In the genomic region with DNA sequence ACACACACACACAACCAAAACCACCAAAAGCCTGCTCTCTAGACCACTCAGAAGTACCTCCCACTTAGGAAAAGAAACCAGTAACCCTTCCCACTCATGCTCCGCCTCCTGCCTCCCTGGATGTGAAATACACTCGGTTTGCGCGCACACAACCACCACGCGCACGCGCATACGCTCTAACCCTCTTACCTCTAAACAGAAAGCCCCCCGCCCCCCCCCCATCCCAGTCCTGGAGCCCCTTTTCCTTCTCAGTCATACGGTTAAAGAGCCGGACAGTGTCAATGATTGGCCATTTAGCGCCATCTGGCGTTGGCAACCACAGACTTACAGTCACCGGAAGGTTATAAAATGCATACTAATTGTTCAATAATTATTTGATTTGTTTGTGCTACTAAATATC, we compare ENCODE assay signal across 9 mouse cellular contexts. TPM values are rescaled to one million over a fixed set of nuclear protein-coding genes. Genes with fewer than 3 reads are reported as not detected.
A peak's percentile ranks its signal among the peaks of the same experiment; 100 is the strongest.
DNase-seq lines count a peak whose midpoint lies in the region; ATAC-seq and TF ChIP-seq lines count a peak whose summit lies in the region.
"Had no signal": no experiment of that assay in that cellular context is flagged by ENCODE, and none has a peak within 500 bp of the region (broad histone marks: within the 10 kb centered on the region; RNA-seq: fewer than 3 reads in every experiment).

No protein-coding gene starts in this region.

- peak; percentile 72 for TF ChIP-seq CTCF in midbrain, postnatal 0 days (IDR thresholded peaks at IDR 0.05)

- H3K4me2 ChIP-seq in embryonic facial prominence, embryonic 12.5 days (replicated peaks) = peak overlapping the region; percentile 86
- peak overlapping the region; percentile 64 for H3K4me2 ChIP-seq in hindbrain, embryonic 12.5 days (replicated peaks)
- H3K4me2 ChIP-seq in liver, embryonic 11.5 days = peak overlapping the region; percentile 95
- peak overlapping the region; percentile 91 for H3K4me2 ChIP-seq in midbrain, postnatal 0 days (ENCODE audit: low read depth, low read length, poor library complexity, severe bottlenecking)

- ATAC-seq in embryonic facial prominence, embryonic 12.5 days (ENCODE audit: insufficient number of reproducible peaks, insufficient read depth, low FRiP score, low TSS enrichment) = 0 out of 2 replicates have a peak, but pooled peaks have one; percentile 4
- peak; percentile 38; the same call in 1 of the 2 replicates for ATAC-seq in hindbrain, embryonic 12.5 days (ENCODE audit: low FRiP score)
- 0 out of 2 replicates have a peak, but pooled peaks have one; percentile 11 for ATAC-seq in liver, embryonic 11.5 days (replicated peaks; ENCODE audit: low FRiP score)
- no peak for ATAC-seq in midbrain, postnatal 0 days (ENCODE audit: low FRiP score)

- H3K9ac ChIP-seq in embryonic facial prominence, embryonic 12.5 days = no peak overlapping the region
- no peak overlapping the region for H3K9ac ChIP-seq in hindbrain, embryonic 12.5 days
- H3K9ac ChIP-seq in liver, embryonic 11.5 days (ENCODE audit: low read depth, low read length) = no peak overlapping the region
- no peak overlapping the region for H3K9ac ChIP-seq in midbrain, postnatal 0 days (replicated peaks; ENCODE audit: low read length, poor library complexity, severe bottlenecking)

- no peaks in the 10 kb centered on the region for H3K9me3 ChIP-seq in embryonic facial prominence, embryonic 12.5 days
- no peaks in the 10 kb centered on the region for H3K9me3 ChIP-seq in hindbrain, embryonic 12.5 days (replicated peaks)
- no peaks in the 10 kb centered on the region for H3K9me3 ChIP-seq in liver, embryonic 11.5 days (ENCODE audit: control insufficient read depth, low read length)
- H3K9me3 ChIP-seq in midbrain, postnatal 0 days (ENCODE audit: low read length) = no peaks in the 10 kb centered on the region

- 2% methylated on average over 15 of the region's 15 CpGs for WGBS in embryonic facial prominence, embryonic 12.5 days
- WGBS in hindbrain, embryonic 12.5 days = 2% methylated on average over 15 of the region's 15 CpGs
- WGBS in liver, embryonic 11.5 days = 2% methylated on average over 15 of the region's 15 CpGs
- WGBS in midbrain, postnatal 0 days = 2% methylated on average over 15 of the region's 15 CpGs

- DNase-seq in layer of hippocampus, adult 11-12 months (ENCODE audit: low spot score) = peak; percentile 51
- DNase-seq in layer of hippocampus, adult 9-10 months (ENCODE audit: low spot score) = no peak
- DNase-seq in MN1 (ENCODE audit: low spot score) = peak; percentile 77
- DNase-seq in liver, embryonic 11.5 days (ENCODE audit: low spot score) = no peak
- peak; percentile 78 for DNase-seq in midbrain, postnatal 0 days (ENCODE audit: low spot score)
- no peak for DNase-seq in frontal cortex, postnatal 10 days (ENCODE audit: low spot score in 2 of 2)

- no peaks in the 10 kb centered on the region for H3K36me3 ChIP-seq in embryonic facial prominence, embryonic 12.5 days
- H3K36me3 ChIP-seq in hindbrain, embryonic 12.5 days = no peaks in the 10 kb centered on the region
- H3K36me3 ChIP-seq in liver, embryonic 11.5 days (ENCODE audit: control insufficient read depth, insufficient read depth, low read length) = no peaks in the 10 kb centered on the region
- H3K36me3 ChIP-seq in midbrain, postnatal 0 days (ENCODE audit: insufficient read depth, low read length) = no peaks in the 10 kb centered on the region

- peaks cover 29% of the 10 kb centered on the region for H3K4me1 ChIP-seq in embryonic facial prominence, embryonic 12.5 days
- H3K4me1 ChIP-seq in hindbrain, embryonic 12.5 days = peaks cover 46% of the 10 kb centered on the region
- peaks cover 39% of the 10 kb centered on the region for H3K4me1 ChIP-seq in liver, embryonic 11.5 days (replicated peaks; ENCODE audit: control insufficient read depth, insufficient read depth, low read length)
- H3K4me1 ChIP-seq in midbrain, postnatal 0 days (ENCODE audit: insufficient read depth, low read length) = peaks cover 8% of the 10 kb centered on the region

- peak overlapping the region; percentile 97 for H3K27ac ChIP-seq in embryonic facial prominence, embryonic 12.5 days
- peak overlapping the region; percentile 87; the same call in 1 of the 2 replicates for H3K27ac ChIP-seq in hindbrain, embryonic 12.5 days
- H3K27ac ChIP-seq in liver, embryonic 11.5 days (ENCODE audit: low read depth, low read length) = no peak overlapping the region
- H3K27ac ChIP-seq in midbrain, postnatal 0 days (ENCODE audit: low read depth, low read length) = no peak overlapping the region

- H3K4me3 ChIP-seq in embryonic facial prominence, embryonic 12.5 days = peak overlapping the region; percentile 59
- H3K4me3 ChIP-seq in hindbrain, embryonic 12.5 days = peak overlapping the region; percentile 10; the same call in 1 of the 2 replicates
- peak overlapping the region; percentile 52 for H3K4me3 ChIP-seq in liver, embryonic 11.5 days (ENCODE audit: low read depth, low read length)
- H3K4me3 ChIP-seq in midbrain, postnatal 0 days (ENCODE audit: low read depth, low read length) = peak overlapping the region; percentile 45; the same call in 1 of the 2 replicates

- peaks cover 10% of the 10 kb centered on the region for H3K27me3 ChIP-seq in embryonic facial prominence, embryonic 12.5 days
- H3K27me3 ChIP-seq in hindbrain, embryonic 12.5 days = peaks cover 36% of the 10 kb centered on the region
- H3K27me3 ChIP-seq in liver, embryonic 11.5 days (replicated peaks; ENCODE audit: control insufficient read depth, insufficient read depth, low read length) = peaks cover 41% of the 10 kb centered on the region
- H3K27me3 ChIP-seq in midbrain, postnatal 0 days (ENCODE audit: insufficient read depth, low read length) = peaks cover 23% of the 10 kb centered on the region

RNA-seq across cellular contexts. Expression of gene Cd248, which starts 5.2 kb away (rescaled TPM):
- 54.4 and 64.3 TPM in 2 replicates for polyA plus RNA-seq in embryonic facial prominence, embryonic 12.5 days (2016; fragmentation: Nextera tagmentation; extraction: Ambion mirVana)
- 32.0 and 41.9 TPM in 2 replicates for polyA plus RNA-seq in hindbrain, embryonic 12.5 days (2016; fragmentation: Nextera tagmentation; extraction: Ambion mirVana)
- 28.6 and 29.3 TPM in 2 replicates for polyA plus RNA-seq in liver, embryonic 11.5 days (2014; fragmentation: Nextera tagmentation; extraction: Ambion mirVana)
- total RNA-seq in midbrain, postnatal 0 days (2014; rRNA removed) = 22.0 and 23.3 TPM in 2 replicates
- polyA plus RNA-seq in midbrain, postnatal 0 days (2015; fragmentation: Nextera tagmentation; extraction: Ambion mirVana) = 15.7 and 18.3 TPM in 2 replicates

RNA-seq across cellular contexts. Expression of gene Tmem151a, which starts 12.3 kb away (rescaled TPM):
- polyA plus RNA-seq in embryonic facial prominence, embryonic 12.5 days (2016; fragmentation: Nextera tagmentation; extraction: Ambion mirVana) = 2.9 and 3.7 TPM in 2 replicates
- polyA plus RNA-seq in hindbrain, embryonic 12.5 days (2016; fragmentation: Nextera tagmentation; extraction: Ambion mirVana) = 1.5 and 2.4 TPM in 2 replicates
- polyA plus RNA-seq in liver, embryonic 11.5 days (2014; fragmentation: Nextera tagmentation; extraction: Ambion mirVana) = 2.6 TPM in 2 replicates
- 54.0 and 64.0 TPM in 2 replicates for total RNA-seq in midbrain, postnatal 0 days (2014; rRNA removed)
- 64.2 and 72.0 TPM in 2 replicates for polyA plus RNA-seq in midbrain, postnatal 0 days (2015; fragmentation: Nextera tagmentation; extraction: Ambion mirVana)
- total RNA-seq: common myeloid progenitor, adult 5-6 weeks had no signal

RNA-seq across cellular contexts. Expression of gene Yif1a, which starts 15.3 kb away (rescaled TPM):
- polyA plus RNA-seq in embryonic facial prominence, embryonic 12.5 days (2016; fragmentation: Nextera tagmentation; extraction: Ambion mirVana) = 67.3 and 73.4 TPM in 2 replicates
- 60.3 and 61.6 TPM in 2 replicates for polyA plus RNA-seq in hindbrain, embryonic 12.5 days (2016; fragmentation: Nextera tagmentation; extraction: Ambion mirVana)
- 77.8 and 83.4 TPM in 2 replicates for polyA plus RNA-seq in liver, embryonic 11.5 days (2014; fragmentation: Nextera tagmentation; extraction: Ambion mirVana)
- total RNA-seq in midbrain, postnatal 0 days (2014; rRNA removed) = 40.4 and 53.9 TPM in 2 replicates
- polyA plus RNA-seq in midbrain, postnatal 0 days (2015; fragmentation: Nextera tagmentation; extraction: Ambion mirVana) = 38.8 and 49.9 TPM in 2 replicates

RNA-seq across cellular contexts. Expression of gene Rin1, which starts 22.7 kb away (rescaled TPM):
- polyA plus RNA-seq in embryonic facial prominence, embryonic 12.5 days (2016; fragmentation: Nextera tagmentation; extraction: Ambion mirVana) = 1.8 and 2.4 TPM in 2 replicates
- 1.4 and 1.6 TPM in 2 replicates for polyA plus RNA-seq in hindbrain, embryonic 12.5 days (2016; fragmentation: Nextera tagmentation; extraction: Ambion mirVana)
- polyA plus RNA-seq in liver, embryonic 11.5 days (2014; fragmentation: Nextera tagmentation; extraction: Ambion mirVana) = 1.3 and 1.4 TPM in 2 replicates
- 4.0 and 4.3 TPM in 2 replicates for total RNA-seq in midbrain, postnatal 0 days (2014; rRNA removed)
- polyA plus RNA-seq in midbrain, postnatal 0 days (2015; fragmentation: Nextera tagmentation; extraction: Ambion mirVana) = 0.76 and 0.96 TPM in 2 replicates

RNA-seq across cellular contexts. Expression of gene Cnih2, which starts 25.3 kb away (rescaled TPM):
- 69.7 and 74.9 TPM in 2 replicates for polyA plus RNA-seq in embryonic facial prominence, embryonic 12.5 days (2016; fragmentation: Nextera tagmentation; extraction: Ambion mirVana)
- polyA plus RNA-seq in hindbrain, embryonic 12.5 days (2016; fragmentation: Nextera tagmentation; extraction: Ambion mirVana) = 213 and 216 TPM in 2 replicates
- 8.4 and 9.5 TPM in 2 replicates for polyA plus RNA-seq in liver, embryonic 11.5 days (2014; fragmentation: Nextera tagmentation; extraction: Ambion mirVana)
- total RNA-seq in midbrain, postnatal 0 days (2014; rRNA removed) = 677 and 753 TPM in 2 replicates
- polyA plus RNA-seq in midbrain, postnatal 0 days (2015; fragmentation: Nextera tagmentation; extraction: Ambion mirVana) = 547 and 553 TPM in 2 replicates

Comparison
In these comparisons a context has a peak if more than half of its experiments do, and no peak if none do; other contexts are left out.
1. DNase-seq: peak in layer of hippocampus, adult 11-12 months (single experiment), MN1 (single experiment) and midbrain, postnatal 0 days (single experiment); none in layer of hippocampus, adult 9-10 months (single experiment), liver, embryonic 11.5 days (single experiment) and frontal cortex, postnatal 10 days (0 of 2).
2. H3K27ac ChIP-seq: peak in embryonic facial prominence, embryonic 12.5 days (single experiment) and hindbrain, embryonic 12.5 days (single experiment); none in liver, embryonic 11.5 days (single experiment) and midbrain, postnatal 0 days (single experiment).
3. RNA of gene Tmem151a, which starts 12.3 kb away (polyA plus RNA-seq): 64.2 to 72.0 TPM in midbrain, postnatal 0 days; 2.9 to 3.7 TPM in embryonic facial prominence, embryonic 12.5 days, 2.6 TPM in liver, embryonic 11.5 days and 1.5 to 2.4 TPM in hindbrain, embryonic 12.5 days; every median in the first group is over 10 times any median in the second.
4. Peak in every context shown above with its lines, with median percentiles within 50 percentile points of each other: H3K4me2 ChIP-seq and H3K4me3 ChIP-seq.